Mouse (Mus musculus) neural tube, embryonic 14.5 days (tissue): Measurements from ENCODE around the gene Ube2n. TPM values are rescaled to one million over a fixed set of nuclear protein-coding genes. Genes with fewer than 3 reads are reported as not detected.
"Not testable (repeated sequence)": the region's sequence is repeated elsewhere in the genome, so short reads cannot be mapped to it uniquely, and the experiment has no call there.

Experiments used
- ATAC-seq: fragments of 200-750 bp; cut with Nextera tagmentation; 2 replicates; pipeline ENCODE4 v1.8.0; 2017; ENCODE audit warnings: low read depth, mild to moderate bottlenecking, moderate TSS enrichment, moderate library complexity
- H3K27ac ChIP-seq: fragments of 300-500 bp; sonication (generic); 2 replicates; pipeline ENCODE4 v1.5.1; 2014; ENCODE audit warnings: low read depth, mild to moderate bottlenecking, control low read depth, low read length, moderate library complexity, mixed read lengths
- H3K27me3 ChIP-seq: fragments of 300-500 bp; sonication (generic); 2 replicates; pipeline ENCODE4 v1.6.1; 2014; ENCODE audit warnings: low read length; ENCODE audit not compliant: control insufficient read depth, insufficient read depth
- H3K36me3 ChIP-seq: fragments of 300-500 bp; sonication (generic); 2 replicates; pipeline ENCODE4 v1.6.1; 2014; ENCODE audit warnings: low read length, mixed read lengths; ENCODE audit not compliant: control insufficient read depth, insufficient read depth
- H3K4me1 ChIP-seq: fragments of 300-500 bp; sonication (generic); 2 replicates; pipeline ENCODE4 v1.6.1; 2014; ENCODE audit warnings: low read length; ENCODE audit not compliant: control insufficient read depth, insufficient read depth
- H3K4me2 ChIP-seq: fragments of 300-500 bp; sonication (generic); 2 replicates; pipeline ENCODE4 v1.6.1; 2014; ENCODE audit warnings: mild to moderate bottlenecking, low read depth, low read length, control low read depth
- H3K4me3 ChIP-seq: fragments of 300-500 bp; sonication (generic); 2 replicates; pipeline ENCODE4 v1.5.1; 2014; ENCODE audit warnings: low read depth, low read length, control low read depth, mixed read lengths
- H3K9ac ChIP-seq: fragments of 300-500 bp; sonication (generic); replicated peaks from 2 replicates; pipeline ENCODE4 v1.6.1; 2014; ENCODE audit warnings: low read depth, mild to moderate bottlenecking, control low read depth, low read length, mixed read lengths
- H3K9me3 ChIP-seq: fragments of 300-500 bp; sonication (generic); 2 replicates; pipeline ENCODE4 v1.6.1; 2016; ENCODE audit warnings: low read length; ENCODE audit not compliant: control insufficient read depth
- WGBS: fragments of 180-500 bp; shearing (Covaris S2); extraction: QIAGEN DNeasy Blood & Tissue Kit; methylation state at CpG from one replicate; pipeline ENCODE4 v1.1.7; 2014; 5-methylcytosine and 5-hydroxymethylcytosine counted together
- polyA plus RNA-seq: library from polyadenylated mRNA; unstranded; fragments of >200 nt; fragmentation: Nextera tagmentation; extraction: Ambion mirVana; gene quantifications from 2 replicates; pipeline ENCODE4 v1.2.1, GENCODE M21; 2014

Gene Ube2n
- polyA plus RNA-seq, 1 experiment from 2014 or later, result 376 TPM

GRCm38 (mm10) chr10:95545051-95545450 is 30.1 kb downstream of the Ube2n start:
- Histone ChIP-seq H3K36me3 (peaks cover 9% of the 10 kb centered on the region), H3K27ac (no peak overlapping the region), H3K9me3 (no peaks in the 10 kb centered on the region), H3K4me3 (no peak overlapping the region), H3K4me2 (no peak overlapping the region), H3K9ac (no peak overlapping the region), H3K27me3 (no peaks in the 10 kb centered on the region), H3K4me1 (no peaks in the 10 kb centered on the region)
- ATAC-seq, result no peak
- WGBS, result 63% methylated on average over 4 of the region's 4 CpGs

GRCm38 (mm10) chr10:95546178-95546577 is 31.2 kb downstream of the Ube2n start:
- H3K4me3 ChIP-seq, result no peak overlapping the region
- no peaks in the 10 kb centered on the region for H3K9me3 ChIP-seq
- H3K36me3 ChIP-seq, result peaks cover 9% of the 10 kb centered on the region
- no peaks in the 10 kb centered on the region for H3K27me3 ChIP-seq
- H3K9ac ChIP-seq, result no peak overlapping the region
- WGBS, result 98% methylated on average over 2 of the region's 2 CpGs
- no peak for ATAC-seq
- H3K27ac ChIP-seq, result no peak overlapping the region
- no peak overlapping the region for H3K4me2 ChIP-seq
- H3K4me1 ChIP-seq, result no peaks in the 10 kb centered on the region

GRCm38 (mm10) chr10:95548154-95548826 is 33.3 kb downstream of the Ube2n start:
- H3K4me2 ChIP-seq, result no peak overlapping the region
- H3K36me3 ChIP-seq, result peaks cover 9% of the 10 kb centered on the region
- 83% methylated on average over 11 of the region's 11 CpGs for WGBS
- H3K9ac ChIP-seq, result no peak overlapping the region
- H3K9me3 ChIP-seq, result no peaks in the 10 kb centered on the region
- H3K27me3 ChIP-seq, result no peaks in the 10 kb centered on the region
- no peak for ATAC-seq
- H3K27ac ChIP-seq, result no peak overlapping the region
- no peak overlapping the region for H3K4me3 ChIP-seq
- no peaks in the 10 kb centered on the region for H3K4me1 ChIP-seq

- H3K4me3 ChIP-seq, H3K27me3 ChIP-seq, H3K4me2 ChIP-seq, H3K27ac ChIP-seq, ATAC-seq, H3K9me3 ChIP-seq, H3K9ac ChIP-seq, H3K4me1 ChIP-seq, H3K36me3 ChIP-seq: not testable (repeated sequence)
- WGBS, result 67% methylated on average over 5 of the region's 5 CpGs
These were observed 34.1 kb downstream of the Ube2n start for GRCm38 (mm10) chr10:95549080-95549479.

GRCm38 (mm10) chr10:95550506-95550905 is 35.6 kb downstream of the Ube2n start:
- 64% methylated on average over 1 of the region's 1 CpGs for WGBS
- Histone ChIP-seq H3K4me2 (no peak overlapping the region), H3K9ac (no peak overlapping the region), H3K27me3 (no peaks in the 10 kb centered on the region), H3K4me1 (no peaks in the 10 kb centered on the region), H3K27ac (no peak overlapping the region), H3K4me3 (no peak overlapping the region), H3K9me3 (no peaks in the 10 kb centered on the region), H3K36me3 (peaks cover 9% of the 10 kb centered on the region; the same call in 1 of the 2 replicates)
- no peak for ATAC-seq

GRCm38 (mm10) chr10:95551752-95552151 is 36.8 kb downstream of the Ube2n start:
- Histone ChIP-seq H3K4me2 (no peak overlapping the region), H3K27ac (no peak overlapping the region), H3K36me3 (peaks cover 9% of the 10 kb centered on the region; the same call in 1 of the 2 replicates), H3K9me3 (no peaks in the 10 kb centered on the region), H3K4me1 (no peaks in the 10 kb centered on the region), H3K27me3 (no peaks in the 10 kb centered on the region), H3K9ac (no peak overlapping the region), H3K4me3 (no peak overlapping the region)
- ATAC-seq, result no peak

- no peak overlapping the region for H3K4me3 ChIP-seq
- H3K4me1 ChIP-seq, result no peaks in the 10 kb centered on the region
- H3K9ac ChIP-seq, result no peak overlapping the region
- H3K27me3 ChIP-seq, result no peaks in the 10 kb centered on the region
- H3K27ac ChIP-seq, result no peak overlapping the region
- no peaks in the 10 kb centered on the region for H3K9me3 ChIP-seq
- peaks cover 9% of the 10 kb centered on the region; the same call in 1 of the 2 replicates for H3K36me3 ChIP-seq
- no peak overlapping the region for H3K4me2 ChIP-seq
- ATAC-seq, result no peak
- 53% methylated on average over 3 of the region's 3 CpGs for WGBS
These were observed 37.4 kb downstream of the Ube2n start for GRCm38 (mm10) chr10:95552326-95552725.

- H3K9me3 ChIP-seq, result no peaks in the 10 kb centered on the region
- no peak for ATAC-seq
- H3K4me1 ChIP-seq, result peaks cover 6% of the 10 kb centered on the region; the same call in 1 of the 2 replicates
- H3K27me3 ChIP-seq, result no peaks in the 10 kb centered on the region
- no peak overlapping the region for H3K27ac ChIP-seq
- WGBS, result 82% methylated on average over 11 of the region's 11 CpGs
- no peaks in the 10 kb centered on the region for H3K36me3 ChIP-seq
- H3K4me2 ChIP-seq, result no peak overlapping the region
- H3K4me3 ChIP-seq, result no peak overlapping the region
- H3K9ac ChIP-seq, result no peak overlapping the region
These were observed 40.9 kb downstream of the Ube2n start for GRCm38 (mm10) chr10:95555866-95556265.

GRCm38 (mm10) chr10:95557337-95557828 is 42.4 kb downstream of the Ube2n start:
- Histone ChIP-seq H3K36me3 (no peaks in the 10 kb centered on the region), H3K27me3 (no peaks in the 10 kb centered on the region), H3K4me1 (peaks cover 14% of the 10 kb centered on the region; the same call in 1 of the 2 replicates), H3K4me3 (no peak overlapping the region), H3K27ac (no peak overlapping the region), H3K9me3 (no peaks in the 10 kb centered on the region), H3K9ac (no peak overlapping the region), H3K4me2 (no peak overlapping the region)
- 82% methylated on average over 5 of the region's 5 CpGs for WGBS
- ATAC-seq, result no peak
